Mouse (Mus musculus) olfactory bulb, adult 2 months (tissue): ENCODE results near the gene Serpina3g. TPM values are rescaled to one million over a fixed set of nuclear protein-coding genes. Genes with fewer than 3 reads are reported as not detected.

Experiments
- H3K27ac ChIP-seq: fragments of 200-500 bp; 2 replicates; pipeline ENCODE4 v1.5.1; 2012; ENCODE audit warnings: low read depth, low read length; ENCODE audit not compliant: insufficient read depth
- H3K4me1 ChIP-seq: fragments of 200-500 bp; 2 replicates; pipeline ENCODE4 v1.6.1; 2012; ENCODE audit warnings: low read length; ENCODE audit not compliant: control insufficient read depth, insufficient read depth
- H3K4me3 ChIP-seq: fragments of 200-500 bp; 2 replicates; pipeline ENCODE4 v1.5.1; 2012; ENCODE audit warnings: mild to moderate bottlenecking, low read depth, low read length, moderate library complexity; ENCODE audit not compliant: insufficient read depth
- CTCF ChIP-seq: fragments of 200-500 bp; IDR thresholded peaks from 2 replicates; pipeline ENCODE4 v1.5.1; 2012; ENCODE audit warnings: low read depth, mild to moderate bottlenecking, low read length, moderate library complexity; ENCODE audit not compliant: insufficient read depth
- POLR2A ChIP-seq: fragments of 200-500 bp; IDR thresholded peaks from 2 replicates; pipeline ENCODE4 v1.6.1; 2012; ENCODE audit warnings: mild to moderate bottlenecking, low read depth, low read length, moderate library complexity; ENCODE audit not compliant: insufficient read depth
- WGBS: fragments of 180-500 bp; shearing (Covaris S2); methylation state at CpG from one replicate; pipeline ENCODE4 v1.1.7; 2018; 5-methylcytosine and 5-hydroxymethylcytosine counted together
- polyA plus RNA-seq: library from polyadenylated mRNA; stranded (reverse); fragments of >200 nt; gene quantifications from 2 replicates; pipeline ENCODE4 v1.2.4, GENCODE M21; 2012; ENCODE audit warnings: low replicate concordance; ENCODE audit not compliant: missing spikeins, insufficient read depth, insufficient read length

The Serpina3g gene
- polyA plus RNA-seq, 1 experiment, result not detected

- H3K27ac ChIP-seq, result no peak within 1 kb of the TSS
- H3K4me1 ChIP-seq, result no peaks in the 10 kb centered on the region
- no peak within 1 kb of the TSS for H3K4me3 ChIP-seq
- TF ChIP-seq POLR2A (no peak), CTCF (no peak)
These were observed 26.8 kb downstream of the Serpina3g start, which contains the start of gene Serpina3i for GRCm38 (mm10) chr12:104262863-104263262. TSS of gene Serpina3i (plus strand) at chr12:104263122.

- no peak overlapping the region for H3K4me3 ChIP-seq
- TF ChIP-seq POLR2A, result no peak
- 90% methylated on average over 3 of the region's 3 CpGs for WGBS
- H3K4me1 ChIP-seq, result no peaks in the 10 kb centered on the region
- no peak overlapping the region for H3K27ac ChIP-seq
These were observed 30.3 kb downstream of the Serpina3g start for GRCm38 (mm10) chr12:104266374-104266773.

DNA sequence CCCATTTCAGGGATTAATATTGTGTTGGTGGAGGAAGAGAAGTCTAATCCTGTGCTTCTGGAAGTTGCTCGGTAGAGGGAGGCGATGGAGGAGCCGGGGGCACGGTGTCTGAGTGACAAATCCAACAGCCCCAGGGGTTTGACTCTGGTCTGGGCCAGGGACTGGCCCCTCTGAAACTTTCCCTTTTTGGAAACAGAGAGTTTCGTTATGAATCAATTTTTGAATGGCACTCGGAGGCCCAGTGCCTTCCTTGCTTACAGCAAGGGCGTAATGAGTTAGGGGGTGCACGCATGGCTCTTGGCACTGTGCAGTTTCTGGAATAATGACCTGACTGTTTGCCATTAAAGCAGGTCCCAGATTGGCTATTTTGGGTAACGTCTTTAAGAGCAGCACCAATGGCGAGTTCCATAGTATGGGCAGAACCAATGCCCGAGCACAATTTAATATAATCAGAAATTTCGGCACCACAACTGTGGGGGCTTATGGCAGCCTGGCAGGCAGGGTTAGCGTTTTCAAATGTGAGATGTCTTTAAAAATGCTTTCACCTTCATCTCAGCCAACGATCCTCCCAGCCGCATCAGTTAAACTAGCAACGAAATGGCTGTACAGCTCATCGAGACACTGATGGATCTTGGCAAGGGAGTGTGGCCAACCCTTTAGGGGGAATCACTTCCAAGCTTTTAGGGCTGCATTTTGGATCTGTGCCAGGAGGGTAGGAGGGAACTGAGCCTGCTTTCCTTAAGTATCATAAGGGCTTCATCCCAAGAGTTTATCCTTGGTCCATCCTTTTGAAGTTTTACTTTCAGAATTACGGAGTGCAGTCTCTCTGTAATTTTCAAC is 42.4 kb downstream of the Serpina3g start:
- H3K4me3 ChIP-seq, result no peak overlapping the region
- no peaks in the 10 kb centered on the region for H3K4me1 ChIP-seq
- no peak overlapping the region for H3K27ac ChIP-seq
- 62% methylated on average over 18 of the region's 18 CpGs for WGBS
- TF ChIP-seq POLR2A, result no peak
- no peak for TF ChIP-seq CTCF

GRCm38 (mm10) chr12:104279056-104279435 is 43.0 kb downstream of the Serpina3g start:
- TF ChIP-seq POLR2A, result no peak
- Histone ChIP-seq H3K4me3 (no peak overlapping the region), H3K4me1 (no peaks in the 10 kb centered on the region), H3K27ac (no peak overlapping the region)
- WGBS, result 31% methylated on average over 3 of the region's 3 CpGs

DNA sequence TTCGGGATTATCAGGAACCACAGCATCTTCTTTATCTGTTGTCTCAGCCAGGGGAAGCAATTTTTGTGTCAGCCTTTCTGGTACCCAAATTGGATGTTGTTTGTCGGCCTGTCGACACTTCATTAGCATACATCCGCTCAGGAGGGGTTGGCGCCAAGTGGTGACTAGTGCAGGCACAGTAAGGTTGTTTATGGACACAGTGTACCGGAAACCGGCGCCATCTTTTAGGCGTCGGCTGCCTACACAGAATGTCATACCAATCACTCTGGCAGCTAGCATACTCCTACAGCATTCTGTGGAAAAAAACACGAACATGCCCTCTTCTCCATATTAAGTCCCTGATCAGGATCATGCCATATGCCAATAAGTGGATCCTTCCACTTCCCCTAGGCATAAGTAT is 47.3 kb downstream of the Serpina3g start:
- Histone ChIP-seq H3K27ac (no peak overlapping the region), H3K4me1 (no peaks in the 10 kb centered on the region), H3K4me3 (no peak overlapping the region)
- no peak for TF ChIP-seq CTCF
- TF ChIP-seq POLR2A, result no peak
- WGBS, result 84% methylated on average over 11 of the region's 11 CpGs

DNA sequence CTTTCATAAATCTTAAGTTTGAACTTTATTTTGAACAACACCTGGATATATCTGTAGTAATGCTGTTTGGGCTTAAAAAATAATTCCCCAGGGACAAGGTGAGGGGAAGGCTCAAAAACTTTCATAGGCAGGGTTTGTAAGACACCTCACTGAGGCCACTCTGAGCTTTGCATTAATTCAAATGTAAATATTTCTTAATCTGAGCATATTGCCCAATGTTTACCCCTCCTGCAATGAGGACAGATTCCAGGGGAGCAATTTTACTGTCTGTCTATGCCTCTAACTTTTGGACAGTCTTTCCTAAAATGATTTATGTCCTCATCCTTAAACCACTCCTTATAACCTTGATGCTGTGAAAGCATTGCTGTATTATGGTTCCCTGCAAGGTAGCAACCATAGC is 52.3 kb downstream of the Serpina3g start:
- Histone ChIP-seq H3K4me1 (no peaks in the 10 kb centered on the region), H3K27ac (no peak overlapping the region), H3K4me3 (no peak overlapping the region)
- no peak for TF ChIP-seq CTCF
- no peak for TF ChIP-seq POLR2A

DNA sequence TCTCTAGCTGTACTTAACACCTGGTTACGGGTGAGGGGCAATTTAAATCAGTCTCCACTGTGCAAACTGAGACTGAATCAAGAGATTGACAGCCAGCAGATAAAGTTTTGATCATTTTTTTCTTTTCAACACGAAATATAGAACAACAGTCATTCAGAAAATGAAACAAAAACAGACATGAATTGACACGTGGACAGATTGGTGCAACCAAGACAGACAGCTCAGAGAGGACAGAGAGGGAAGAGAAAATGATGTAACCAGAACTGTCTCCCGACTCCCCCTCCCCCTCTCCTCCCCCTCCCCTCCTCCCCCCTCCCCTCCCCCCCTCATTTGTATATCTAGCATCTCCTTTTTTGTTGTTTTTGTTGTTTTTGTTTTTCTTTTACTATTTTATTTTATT is 53.8 kb downstream of the Serpina3g start:
- no peak for TF ChIP-seq POLR2A
- no peak for TF ChIP-seq CTCF
- H3K4me1 ChIP-seq, result no peaks in the 10 kb centered on the region
- WGBS, result 53% methylated on average over 3 of the region's 4 CpGs
- no peak overlapping the region for H3K4me3 ChIP-seq
- no peak overlapping the region for H3K27ac ChIP-seq

Other genes starting within 250 kb of the Serpina3g start
- gene Serpina11, start 246.3 kb upstream of the Serpina3g start, polyA plus RNA-seq, result not detected in 2 replicates
- not detected in 2 replicates for gene Serpina9, start 222.5 kb upstream of the Serpina3g start, polyA plus RNA-seq
- gene Serpina12, start 191.8 kb upstream of the Serpina3g start, polyA plus RNA-seq, result not detected in 2 replicates
- gene Serpina5, start 135.1 kb upstream of the Serpina3g start, polyA plus RNA-seq, result not detected in 2 replicates
- not detected in 2 replicates for gene Serpina3a, start 123.5 kb upstream of the Serpina3g start, polyA plus RNA-seq
- not detected in 2 replicates for gene Serpina3b, start 108.2 kb upstream of the Serpina3g start, polyA plus RNA-seq
- gene Serpina3c, start 82.4 kb upstream of the Serpina3g start, polyA plus RNA-seq, result not detected in 2 replicates
- gene Serpina3f, start 21.7 kb upstream of the Serpina3g start, polyA plus RNA-seq, result not detected in 2 replicates
- not detected in 2 replicates for gene Serpina3i, start 26.9 kb downstream of the Serpina3g start, polyA plus RNA-seq
- gene Serpina3j, start 78.3 kb downstream of the Serpina3g start, polyA plus RNA-seq, result not detected in 2 replicates
- not detected in 2 replicates for gene Serpina3k, start 102.2 kb downstream of the Serpina3g start, polyA plus RNA-seq
- gene Serpina3m, start 102.2 kb downstream of the Serpina3g start, polyA plus RNA-seq, result not detected in 2 replicates
- not detected in 2 replicates for gene Serpina3n, start 170.5 kb downstream of the Serpina3g start, polyA plus RNA-seq
- gene Gsc, start 237.1 kb downstream of the Serpina3g start, polyA plus RNA-seq, result not detected in 2 replicates